Mouse (Mus musculus): ENCODE measurements around the gene Ccni.

The Ccni gene

GRCm38 (mm10) chr5:93206109-93207005 is at the start of gene Ccni, which contains the start of gene 2010109A12Rik:
Ccni (minus strand) TSS chr5:93206495.
2010109A12Rik (plus strand) TSS chr5:93206518.
- peak; percentile 91 for DNase-seq (ENCODE audit: low spot score)

DNA sequence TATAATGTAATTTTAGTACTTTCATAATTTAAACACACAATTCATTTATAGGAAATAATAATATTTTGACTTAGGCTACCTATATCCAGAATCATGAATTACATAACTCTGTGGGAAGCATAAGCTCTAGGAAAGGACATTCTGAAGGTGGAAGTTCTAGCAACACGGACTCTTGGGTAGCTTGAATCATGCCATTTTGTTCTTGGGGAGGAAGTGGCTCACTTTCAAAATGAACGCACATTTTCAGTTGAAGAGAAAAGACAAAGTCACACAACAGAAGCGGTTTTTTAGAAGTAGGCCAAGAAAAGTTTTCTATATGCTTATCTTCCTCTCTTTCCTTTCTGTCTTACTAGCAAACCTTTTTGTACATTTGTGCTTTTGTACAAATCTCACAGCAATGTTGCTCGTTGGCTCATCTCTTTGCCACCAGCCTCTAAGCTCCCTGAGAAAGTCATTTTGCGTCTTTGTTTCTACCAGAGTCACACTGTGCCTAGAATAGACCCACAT is 49.5 kb upstream of the Ccni start:
- DNase-seq (ENCODE audit: low spot score), result no peak

- no peak for DNase-seq (ENCODE audit: low spot score)
Observed at GRCm38 (mm10) chr5:93251001-93251760, 44.9 kb upstream of the Ccni start.

GRCm38 (mm10) chr5:93249940-93250578 is 43.8 kb upstream of the Ccni start:
- no peak for DNase-seq (ENCODE audit: low spot score)

GRCm38 (mm10) chr5:93245280-93245679 is 39.0 kb upstream of the Ccni start:
- DNase-seq (ENCODE audit: low spot score), result no peak

DNA sequence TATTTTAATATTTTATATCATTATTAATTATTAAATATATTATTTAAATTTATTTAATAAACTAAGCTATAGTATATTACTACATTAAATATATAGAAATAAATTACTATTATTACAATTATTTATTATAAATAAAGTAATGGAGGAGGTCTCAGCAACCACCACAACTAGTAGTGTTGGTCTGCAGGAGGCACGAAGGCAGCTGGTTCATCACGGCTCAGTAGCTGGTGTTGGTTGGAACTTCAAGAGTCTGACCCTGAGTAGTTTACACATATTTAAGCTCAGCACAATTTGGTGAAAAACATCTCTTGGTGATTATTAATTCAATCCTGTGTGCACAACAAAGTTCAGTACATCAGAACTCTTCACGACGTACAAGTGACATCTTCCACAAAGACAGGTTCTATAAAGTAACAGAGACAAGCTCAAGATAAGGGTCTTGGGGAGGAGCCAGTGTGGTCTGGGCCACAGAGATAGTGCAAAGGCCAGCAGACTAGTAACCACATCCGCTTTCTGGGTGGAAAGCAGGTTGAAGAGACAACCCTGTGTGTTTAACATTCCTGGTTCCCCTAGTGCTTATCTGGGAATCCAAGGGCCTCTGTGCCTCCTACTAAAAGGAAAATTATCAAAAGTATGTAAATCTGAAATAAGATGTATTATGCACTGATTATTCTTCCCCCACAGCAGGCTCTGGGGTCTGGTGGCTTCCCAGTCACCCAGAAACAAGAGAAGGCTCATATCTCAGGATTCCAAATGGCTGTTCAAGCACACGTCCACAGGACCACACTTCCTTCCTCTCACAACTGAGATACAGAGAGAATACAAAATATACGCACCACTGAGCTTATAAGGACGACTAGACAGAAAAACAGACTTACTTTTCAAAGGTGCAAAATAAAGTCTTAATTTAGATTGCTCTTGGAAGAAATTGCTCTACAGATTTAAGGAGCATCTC is 33.6 kb upstream of the Ccni start:
- no peak for DNase-seq (ENCODE audit: low spot score)

DNA sequence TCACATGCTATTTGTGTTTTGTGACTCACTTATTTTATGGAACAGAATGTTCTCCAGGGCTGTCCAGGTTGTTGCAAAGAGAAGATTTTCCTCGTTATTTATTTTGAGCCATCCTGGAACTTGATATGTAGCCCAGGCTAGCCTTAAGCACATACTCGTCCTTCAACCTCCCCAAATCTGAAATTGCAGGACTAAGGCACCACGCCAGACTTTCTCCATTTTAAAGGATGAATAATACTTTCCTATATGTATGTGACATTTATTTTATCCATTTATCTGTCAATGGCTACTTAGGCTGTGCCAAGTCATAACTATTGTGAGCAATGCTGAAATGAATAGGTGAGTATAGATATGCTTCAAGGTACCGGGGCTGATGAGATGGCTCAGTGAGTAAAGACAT is 30.2 kb upstream of the Ccni start:
- no peak for DNase-seq (ENCODE audit: low spot score)

- no peak for DNase-seq (ENCODE audit: low spot score)
Observed at GRCm38 (mm10) chr5:93235888-93236287, 29.6 kb upstream of the Ccni start.

DNA sequence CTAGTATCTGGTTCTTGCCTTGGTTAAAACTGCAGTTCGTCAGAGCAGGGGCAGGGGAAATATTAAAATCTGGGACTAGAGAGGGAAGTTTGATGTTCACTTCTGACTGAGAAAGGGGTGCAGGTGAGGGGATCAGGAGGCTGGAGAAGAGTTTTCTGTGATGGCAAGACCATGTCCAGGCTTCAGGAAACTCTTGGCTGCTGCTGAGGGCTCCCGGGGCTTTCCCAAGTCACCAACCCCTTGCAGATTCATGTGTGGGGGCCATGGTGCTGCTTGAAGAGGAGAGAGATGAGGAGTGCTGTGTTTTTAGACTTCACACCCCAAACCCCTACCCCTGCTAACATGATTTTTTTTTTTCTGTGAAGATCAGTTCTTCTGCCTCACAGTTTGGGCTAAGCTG is 28.3 kb upstream of the Ccni start:
- no peak for DNase-seq (ENCODE audit: low spot score)

- no peak for DNase-seq (ENCODE audit: low spot score)
Observed at GRCm38 (mm10) chr5:93234130-93234529, 27.8 kb upstream of the Ccni start.

DNA sequence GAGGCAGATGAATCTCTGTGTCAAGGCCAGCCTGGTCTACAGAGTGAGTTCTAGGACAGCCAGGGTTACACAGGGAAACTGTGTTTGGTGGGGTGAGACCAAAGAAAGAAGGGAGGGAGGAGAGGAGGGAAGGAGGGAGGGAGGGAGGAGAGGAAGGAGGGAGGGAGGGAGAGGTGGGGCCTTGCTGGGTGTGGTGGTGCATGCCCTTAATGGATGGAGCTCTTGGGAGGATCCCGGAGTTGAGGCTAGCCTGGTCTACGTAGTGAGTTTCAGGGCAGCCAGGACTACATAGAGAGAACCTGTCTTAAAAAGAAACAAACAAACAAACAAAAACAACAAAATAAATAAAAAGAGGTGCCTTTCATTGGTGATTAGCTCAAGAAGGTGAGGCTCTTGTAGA is 26.5 kb upstream of the Ccni start:
- no peak for DNase-seq (ENCODE audit: low spot score)

- DNase-seq (ENCODE audit: low spot score), result no peak
Observed at GRCm38 (mm10) chr5:93231721-93232120, 25.4 kb upstream of the Ccni start.

DNA sequence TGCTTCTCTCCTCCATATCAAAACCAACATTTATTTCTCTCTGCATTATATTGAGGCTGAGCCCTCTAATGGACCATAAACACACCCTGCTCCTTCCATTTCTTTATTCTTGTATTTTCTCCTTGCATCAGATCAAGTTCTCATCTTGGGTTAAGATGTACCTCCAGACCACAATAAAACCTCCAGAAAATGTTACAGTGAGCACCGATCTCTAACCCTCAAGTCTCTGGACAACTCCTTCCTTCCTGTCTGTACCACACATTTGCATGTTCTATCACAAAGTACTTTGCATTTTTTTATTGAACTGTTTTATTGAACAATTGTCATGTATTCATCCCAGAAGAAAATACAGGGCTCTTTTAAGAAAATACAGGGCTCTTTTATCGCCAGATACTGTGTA is 23.2 kb upstream of the Ccni start:
- DNase-seq (ENCODE audit: low spot score), result no peak

DNA sequence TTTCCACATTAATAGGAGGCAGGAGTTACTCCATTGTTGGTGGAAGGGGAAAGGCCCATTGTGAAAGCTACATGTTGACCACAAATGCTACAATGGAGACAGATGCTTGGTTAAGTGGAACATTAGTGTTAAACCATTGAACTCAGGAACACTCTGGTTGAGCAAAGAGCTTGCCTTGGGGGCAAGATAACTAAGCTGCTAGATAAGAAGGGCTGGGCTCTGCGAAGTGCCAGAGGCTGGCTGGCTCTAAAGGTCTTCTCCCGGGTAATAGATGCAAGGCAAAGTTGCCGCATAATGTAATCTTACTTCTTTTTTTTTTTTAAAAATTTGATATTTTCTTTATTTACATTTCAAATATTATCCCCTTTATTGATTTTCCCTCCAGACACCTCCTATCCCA is 20.9 kb upstream of the Ccni start:
- no peak for DNase-seq (ENCODE audit: low spot score)

DNA sequence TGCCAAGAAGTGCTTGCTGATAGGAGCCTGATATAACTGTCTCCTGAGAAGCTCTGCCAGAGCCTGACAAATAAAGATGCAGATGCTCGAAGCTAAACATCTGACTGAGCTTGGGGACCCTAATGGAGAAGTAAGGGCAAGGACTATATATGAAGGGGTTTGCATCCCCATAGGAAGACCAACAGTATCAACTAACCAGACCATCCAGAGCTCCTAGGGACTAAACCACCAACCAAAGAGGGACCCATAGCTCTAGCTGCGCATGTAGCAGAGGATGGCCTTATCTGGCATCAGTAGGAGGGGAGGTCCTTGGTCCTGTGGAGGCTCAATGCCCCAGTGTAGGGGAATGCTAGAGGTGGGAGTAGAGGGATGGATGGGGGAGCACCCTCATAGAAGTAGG is 18.3 kb upstream of the Ccni start:
- DNase-seq (ENCODE audit: low spot score), result no peak

DNA sequence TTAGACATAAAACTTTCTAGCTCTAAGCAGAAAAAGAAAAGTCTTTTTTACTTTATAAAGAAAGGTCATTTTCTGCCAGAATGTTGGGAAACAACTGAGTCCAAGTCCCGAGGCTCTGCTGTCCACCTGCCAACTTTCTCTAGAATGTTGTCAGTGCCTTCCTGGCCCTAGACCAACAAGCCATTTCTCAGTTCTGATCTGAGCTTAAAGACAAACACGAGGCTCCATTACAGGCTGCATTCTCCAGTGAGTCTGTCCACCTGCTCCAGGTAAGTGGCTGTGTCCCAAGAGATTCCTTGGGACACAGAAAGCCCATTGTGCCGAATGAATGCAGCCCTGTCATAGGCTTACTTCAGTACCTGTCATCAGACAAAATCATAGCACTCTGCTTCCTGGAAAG is 15.4 kb upstream of the Ccni start:
- peak; percentile 9 for DNase-seq (ENCODE audit: low spot score)

GRCm38 (mm10) chr5:93218375-93218774 is 12.1 kb upstream of the Ccni start:
- no peak for DNase-seq (ENCODE audit: low spot score)

DNA sequence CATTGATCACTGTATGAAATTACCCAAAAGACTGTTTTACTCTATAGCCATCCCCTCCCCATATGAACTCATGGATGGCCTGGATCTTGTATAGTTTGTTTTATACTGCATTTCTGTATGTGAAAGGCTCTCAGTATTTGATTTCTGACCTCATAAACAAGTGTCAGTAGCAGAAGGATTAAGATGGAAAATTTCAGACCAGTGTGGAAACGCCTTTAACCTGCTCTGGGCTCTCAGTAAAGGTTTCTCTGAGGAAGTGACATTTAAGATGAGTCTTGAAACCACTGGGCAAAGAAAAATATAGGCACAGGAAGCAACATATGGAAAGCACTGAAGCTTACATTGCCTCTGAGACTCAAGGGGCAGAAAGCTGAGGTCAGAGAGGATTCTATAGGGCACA is 1.3 kb upstream of the Ccni start:
- DNase-seq (ENCODE audit: low spot score), result no peak

DNA sequence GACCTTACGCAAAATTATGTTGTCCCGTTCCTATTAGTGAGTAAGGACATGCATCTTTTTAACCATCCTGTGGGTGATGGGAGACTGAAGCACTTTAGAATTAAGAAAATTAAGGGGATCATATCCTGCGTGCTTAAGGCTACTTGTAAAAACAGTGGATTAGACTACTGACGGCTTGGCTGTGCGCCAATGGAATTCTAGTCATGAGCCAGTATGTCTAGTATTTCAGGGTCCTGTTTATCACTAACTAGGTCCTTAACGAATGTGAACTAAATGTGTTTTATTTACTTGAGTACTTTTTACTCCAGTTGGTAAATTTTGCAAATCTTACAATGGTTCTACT is 682 bp upstream of the Ccni start:
- no peak for DNase-seq (ENCODE audit: low spot score)

DNA sequence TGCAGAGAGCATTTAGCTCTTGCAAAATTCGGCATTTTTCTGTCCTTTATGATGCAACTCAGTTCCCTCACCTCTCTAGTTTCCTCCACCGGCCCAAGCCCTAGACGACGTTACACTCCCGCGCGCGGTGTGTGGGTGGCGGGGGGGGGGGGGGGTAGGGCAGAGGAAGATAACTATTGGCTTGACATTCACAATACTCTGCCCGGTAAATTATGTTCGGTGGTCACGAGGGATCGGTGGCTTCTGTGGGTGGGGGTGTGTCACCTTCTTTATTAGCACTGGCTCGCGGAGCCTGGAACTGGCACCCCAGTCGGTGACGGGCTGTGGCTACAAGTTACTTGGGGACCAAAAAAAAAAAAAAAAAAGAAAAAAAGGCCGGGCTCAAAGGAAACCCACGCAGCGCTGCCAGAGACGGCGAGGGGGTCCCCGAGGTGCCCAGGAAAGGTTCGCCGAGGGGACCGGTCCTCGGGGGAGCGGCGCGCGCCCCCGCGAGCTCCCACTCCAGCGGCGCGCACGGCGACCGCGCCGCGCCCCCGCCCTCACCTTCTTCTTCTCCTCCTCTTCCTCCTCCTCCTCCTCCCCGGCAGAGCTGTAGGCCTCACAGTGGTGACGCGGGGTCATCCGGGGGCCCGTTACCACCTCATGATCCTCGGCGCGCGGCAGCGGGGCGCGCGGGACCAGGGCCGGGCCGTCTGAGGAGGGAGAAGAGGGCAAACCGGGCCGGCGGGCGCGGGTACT is 755 bp downstream of the Ccni start:
- DNase-seq (ENCODE audit: low spot score), result no peak

- DNase-seq (ENCODE audit: low spot score), result no peak
Observed at GRCm38 (mm10) chr5:93201181-93201580, 5.1 kb downstream of the Ccni start.
